ENCODE assay signal across 7 mouse cellular contexts in genomic region chr13:13666103-13666502, GRCm38 (mm10).
DNase-seq lines count a peak whose midpoint lies in the region; ATAC-seq lines count a peak whose summit lies in the region.

No protein-coding gene starts in this region.

- ATAC-seq in common myeloid progenitor, adult 5-6 weeks (replicated peaks; ENCODE audit: low read depth, poor library complexity, severe bottlenecking) = peak; percentile 65
- ATAC-seq in hematopoietic stem cell, adult 5-6 weeks (replicated peaks in 1 of 2; ENCODE audit: insufficient read depth in 1 of 2, low FRiP score in 2 of 2, low TSS enrichment in 1 of 2, low read depth in 1 of 2, poor library complexity in 2 of 2, severe bottlenecking in 2 of 2) = peak; percentile 53 to 88; a peak in 2 of 4 replicates
- ATAC-seq in megakaryocyte, adult 5-6 weeks (ENCODE audit: poor library complexity, severe bottlenecking) = peak; percentile 99
- peak; percentile 67; the same call in 1 of the 2 replicates for ATAC-seq in neutrophil, adult 5-6 weeks (ENCODE audit: extremely low read depth, insufficient number of reproducible peaks, low FRiP score, poor library complexity, severe bottlenecking)

- DNase-seq in 416B (ENCODE audit: low read depth) = peak; percentile 67
- peak; percentile 10 for DNase-seq in lung, postnatal 36 days
- peak; percentile 3 to 22 for DNase-seq in monocyte, adult 2 months (ENCODE audit: low read depth in 1 of 2, low spot score in 2 of 2)

Comparison
In these comparisons a context has a peak if more than half of its experiments do, and no peak if none do; other contexts are left out.
1. Peak in every context shown above with its lines: DNase-seq and ATAC-seq.
2. DNase-seq: peak in every context shown above with its lines; median percentile 67 in 416B; 12 in monocyte, adult 2 months; 10 in lung, postnatal 36 days.